Mouse (Mus musculus) MEL-GATA-1-ER (cell line): ENCODE results near the gene C1qtnf1.

Source experiments
- DNase-seq: peaks from one replicate; pipeline ENCODE4 v3.0.0-alpha.2; 2012; ENCODE audit warnings: low read depth; ENCODE audit errors: extremely low read depth

The C1qtnf1 gene

GRCm38 (mm10) chr11:118434093-118434492 lies 6.1 kb downstream of the C1qtnf1 start:
- DNase-seq: no peak

GRCm38 (mm10) chr11:118436471-118436935 lies 8.5 kb downstream of the C1qtnf1 start:
- DNase-seq: no peak

GRCm38 (mm10) chr11:118438665-118439414 lies 10.8 kb downstream of the C1qtnf1 start:
- DNase-seq: no peak

GRCm38 (mm10) chr11:118442691-118443090 lies 14.7 kb downstream of the C1qtnf1 start:
- DNase-seq: no peak

- DNase-seq: no peak
Observed at GRCm38 (mm10) chr11:118443201-118443970, 15.4 kb downstream of the C1qtnf1 start.

GRCm38 (mm10) chr11:118445843-118446242 lies 17.8 kb downstream of the C1qtnf1 start:
- no peak for DNase-seq

GRCm38 (mm10) chr11:118447346-118447745 lies 19.3 kb downstream of the C1qtnf1 start:
- no peak for DNase-seq

- DNase-seq: no peak
Observed at GRCm38 (mm10) chr11:118448385-118448784, 20.4 kb downstream of the C1qtnf1 start.

GRCm38 (mm10) chr11:118451211-118451610 lies 23.2 kb downstream of the C1qtnf1 start:
- no peak for DNase-seq

- no peak for DNase-seq
Observed at GRCm38 (mm10) chr11:118452955-118453354, 25.0 kb downstream of the C1qtnf1 start.

- DNase-seq: no peak
Observed at GRCm38 (mm10) chr11:118453886-118454671, 26.1 kb downstream of the C1qtnf1 start.

- no peak for DNase-seq
Observed at GRCm38 (mm10) chr11:118455788-118456187, 27.8 kb downstream of the C1qtnf1 start.

- no peak for DNase-seq
Observed at GRCm38 (mm10) chr11:118456937-118457336, 28.9 kb downstream of the C1qtnf1 start.

- DNase-seq: no peak
Observed at GRCm38 (mm10) chr11:118459051-118459450, 31.0 kb downstream of the C1qtnf1 start.

- DNase-seq: no peak
Observed at GRCm38 (mm10) chr11:118459536-118459935, 31.5 kb downstream of the C1qtnf1 start.

GRCm38 (mm10) chr11:118460280-118460679 lies 32.3 kb downstream of the C1qtnf1 start:
- DNase-seq: no peak

GRCm38 (mm10) chr11:118467441-118468035 lies 39.5 kb downstream of the C1qtnf1 start:
- no peak for DNase-seq

GRCm38 (mm10) chr11:118469509-118470160 lies 41.6 kb downstream of the C1qtnf1 start:
- DNase-seq: no peak

GRCm38 (mm10) chr11:118470234-118470966 lies 42.4 kb downstream of the C1qtnf1 start:
- no peak for DNase-seq

- DNase-seq: no peak
Observed at GRCm38 (mm10) chr11:118471676-118472075, 43.7 kb downstream of the C1qtnf1 start.
